Comparison of ENCODE assay signal across 8 mouse cellular contexts in the genomic region with DNA sequence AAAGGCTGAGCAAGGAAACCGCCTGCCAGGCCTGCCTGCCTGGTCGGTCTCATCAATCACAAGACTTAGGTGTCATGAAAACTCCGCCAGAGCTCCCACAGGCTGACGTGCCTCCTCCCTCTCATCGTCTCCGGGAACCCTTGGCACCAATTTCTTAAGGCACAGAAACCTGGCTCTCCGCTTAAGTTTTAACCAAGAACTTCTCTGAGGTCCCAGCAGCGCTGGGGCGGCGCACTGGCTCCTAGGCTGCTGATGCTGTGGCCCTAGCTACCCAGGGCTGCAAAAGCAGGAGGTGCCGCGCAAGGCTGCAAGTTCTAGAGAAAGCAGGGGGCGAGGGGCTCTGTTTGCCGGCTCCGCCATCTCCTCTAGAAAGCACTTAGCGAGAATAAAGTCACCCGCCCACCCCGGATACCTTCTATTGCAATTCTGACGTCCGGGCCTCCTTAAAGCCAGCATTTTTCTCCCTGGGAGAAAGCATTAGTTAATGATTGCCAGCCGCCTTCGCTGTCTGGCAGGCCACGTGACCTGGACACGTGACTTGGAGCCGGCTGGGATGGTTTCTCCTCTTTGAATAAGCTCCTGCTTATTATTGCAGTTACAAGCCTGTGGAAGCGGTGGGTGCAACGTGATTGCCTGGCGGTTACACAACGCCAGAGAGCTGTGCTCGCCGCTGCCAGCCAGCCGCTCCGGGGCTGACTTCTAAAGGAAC. TPM values are rescaled to one million over a fixed set of nuclear protein-coding genes. Genes with fewer than 3 reads are reported as not detected.
DNase-seq lines count a peak whose midpoint lies in the region; ATAC-seq lines count a peak whose summit lies in the region.

TSS of gene Gm42791 (minus strand) at position 442 of the 709 bp plus-strand sequence.

- under 1% methylated on average over 33 of the region's 33 CpGs for WGBS in hindbrain, embryonic 12.5 days

- peak; percentile 89 for ATAC-seq in hindbrain, embryonic 12.5 days (ENCODE audit: low FRiP score)

- peak within 1 kb of the TSS; percentile 96 for H3K27ac ChIP-seq in hindbrain, embryonic 12.5 days

- peak within 1 kb of the TSS; percentile 74 for H3K4me2 ChIP-seq in hindbrain, embryonic 12.5 days (replicated peaks)

- no peaks in the 10 kb centered on the region for H3K36me3 ChIP-seq in hindbrain, embryonic 12.5 days

- no peaks in the 10 kb centered on the region for H3K27me3 ChIP-seq in hindbrain, embryonic 12.5 days

- H3K4me1 ChIP-seq in hindbrain, embryonic 12.5 days, result peaks cover 21% of the 10 kb centered on the region

- peaks cover 12% of the 10 kb centered on the region; the same call in 1 of the 2 replicates for H3K9me3 ChIP-seq in hindbrain, embryonic 12.5 days (replicated peaks)

- peak within 1 kb of the TSS; percentile 52 for H3K4me3 ChIP-seq in hindbrain, embryonic 12.5 days

- peak; percentile 98 for DNase-seq in NIH3T3 (ENCODE audit: low read depth)
- DNase-seq in cerebellum, postnatal 14 days, result peak; percentile 91 to 95
- DNase-seq in frontal cortex, postnatal 14 days (ENCODE audit: low spot score in 2 of 2), result peak; percentile 90 to 91
- peak; percentile 92 to 95 for DNase-seq in layer of hippocampus, postnatal 14 days (ENCODE audit: low spot score in 2 of 2)
- peak; percentile 96 for DNase-seq in lung, postnatal 10 days
- DNase-seq in ovary, postnatal 36 days (ENCODE audit: low spot score), result peak; percentile 87
- DNase-seq in thymus, postnatal 14 days, result peak; percentile 81

- H3K9ac ChIP-seq in hindbrain, embryonic 12.5 days, result peak within 1 kb of the TSS; percentile 76

RNA-seq across cellular contexts. Expression of gene Gm42791, which starts in this region (rescaled TPM):
- polyA plus RNA-seq in hindbrain, embryonic 12.5 days (2016; fragmentation: Nextera tagmentation; extraction: Ambion mirVana), result 0.49 and 3.3 TPM in 2 replicates
- total RNA-seq in layer of hippocampus, postnatal 14 days (2021), result 10 to 100 TPM; 15.2 to 18.0 TPM

Comparison
In these comparisons a context has a peak if more than half of its experiments do, and no peak if none do; other contexts are left out.
1. Peak in every context shown above with its lines: DNase-seq, ATAC-seq, H3K4me3 ChIP-seq and H3K27ac ChIP-seq.